Mouse (Mus musculus) stomach, postnatal 0 days (tissue): ENCODE measurements at regions not wholly inside any gene's neighbourhood (a gene's known extent, or its start where the extent isn't known, plus 50 kb on each side); places are given as distances from the start of the nearest gene placed in this dataset.

Source experiments
- CTCF ChIP-seq: IDR thresholded peaks from 2 replicates; pipeline ENCODE4 v1.5.1; 2016; ENCODE audit warnings: antibody characterized with exemption, low read depth, mild to moderate bottlenecking, moderate library complexity
- EP300 ChIP-seq: optimal IDR thresholded peaks from 2 replicates; pipeline ENCODE3; 2016; ENCODE audit warnings: antibody characterized with exemption

- TF ChIP-seq CTCF: no peak
- TF ChIP-seq EP300: no peak
These were observed 92.4 kb upstream of the Teddm2 start for GRCm38 (mm10) chr1:153992466-153992865.
